Mouse (Mus musculus): ENCODE results near the gene Defb45.

Gene Defb45

GRCm38 (mm10) chr2:152607746-152608145 is 8.5 kb upstream of the Defb45 start:
- DNase-seq (ENCODE audit: low read depth, low spot score) = no peak

- peak; percentile 14 for DNase-seq (ENCODE audit: low read depth, low spot score)
Measured at GRCm38 (mm10) chr2:152604057-152604456, 4.9 kb upstream of the Defb45 start, which contains the start of gene Defb36. Gene Defb36, plus strand, starts transcription at chr2:152604327.

- DNase-seq (ENCODE audit: low read depth, low spot score) = no peak
Measured at GRCm38 (mm10) chr2:152601275-152601960, 2.2 kb upstream of the Defb45 start.

- no peak for DNase-seq (ENCODE audit: low read depth, low spot score)
Measured at GRCm38 (mm10) chr2:152600076-152600475, 877 bp upstream of the Defb45 start.

- DNase-seq (ENCODE audit: low read depth, low spot score) = no peak
Measured at GRCm38 (mm10) chr2:152589021-152589420, 10.2 kb downstream of the Defb45 start.

GRCm38 (mm10) chr2:152588450-152588849 is 10.7 kb downstream of the Defb45 start:
- no peak for DNase-seq (ENCODE audit: low read depth, low spot score)

GRCm38 (mm10) chr2:152586926-152587560 is 12.2 kb downstream of the Defb45 start:
- no peak for DNase-seq (ENCODE audit: low read depth, low spot score)

- DNase-seq (ENCODE audit: low read depth, low spot score) = no peak
Measured at GRCm38 (mm10) chr2:152580612-152581011, 18.6 kb downstream of the Defb45 start.

GRCm38 (mm10) chr2:152580107-152580506 is 19.1 kb downstream of the Defb45 start, which contains the start of gene Defb19:
Gene Defb19, minus strand, starts transcription at chr2:152580312.
- no peak for DNase-seq (ENCODE audit: low read depth, low spot score)

GRCm38 (mm10) chr2:152573484-152573883 is 25.7 kb downstream of the Defb45 start:
- DNase-seq (ENCODE audit: low read depth, low spot score) = no peak

GRCm38 (mm10) chr2:152572114-152572794 is 26.9 kb downstream of the Defb45 start, which contains the start of gene Defb21:
Gene Defb21, plus strand, starts transcription at chr2:152572744.
- no peak for DNase-seq (ENCODE audit: low read depth, low spot score)

GRCm38 (mm10) chr2:152570313-152570712 is 28.9 kb downstream of the Defb45 start:
- no peak for DNase-seq (ENCODE audit: low read depth, low spot score)

- DNase-seq (ENCODE audit: low read depth, low spot score) = no peak
Measured at GRCm38 (mm10) chr2:152569881-152570280, 29.3 kb downstream of the Defb45 start.

GRCm38 (mm10) chr2:152569038-152569437 is 30.2 kb downstream of the Defb45 start, which contains the start of gene Gm17416:
Gene Gm17416, plus strand, starts transcription at chr2:152569338.
- DNase-seq (ENCODE audit: low read depth, low spot score) = no peak

- no peak for DNase-seq (ENCODE audit: low read depth, low spot score)
Measured at GRCm38 (mm10) chr2:152556655-152557054, 42.5 kb downstream of the Defb45 start.

GRCm38 (mm10) chr2:152553774-152554423 is 45.3 kb downstream of the Defb45 start:
- DNase-seq (ENCODE audit: low read depth, low spot score) = no peak

GRCm38 (mm10) chr2:152548124-152548523 is 51.1 kb downstream of the Defb45 start:
- DNase-seq (ENCODE audit: low read depth, low spot score) = no peak

GRCm38 (mm10) chr2:152544691-152545090 is 54.5 kb downstream of the Defb45 start:
- no peak for DNase-seq (ENCODE audit: low read depth, low spot score)

GRCm38 (mm10) chr2:152543478-152543877 is 55.7 kb downstream of the Defb45 start:
- no peak for DNase-seq (ENCODE audit: low read depth, low spot score)

Data from CD4-positive helper T cell, adult 2 months (primary cell).